Comparison of ENCODE assay signal across 8 mouse cellular contexts in genomic region chr12:28831066-28831733, GRCm38 (mm10).
DNase-seq lines count a peak whose midpoint lies in the region; ATAC-seq and TF ChIP-seq lines count a peak whose summit lies in the region.

No protein-coding gene starts in this region.

- H3K4me3 ChIP-seq in thymus, adult 2 months (ENCODE audit: control insufficient read depth, insufficient read depth, low read length), result no peak overlapping the region
- no peak overlapping the region for H3K4me3 ChIP-seq in kidney, embryonic 16.5 days (ENCODE audit: low read length)
- no peak overlapping the region for H3K4me3 ChIP-seq in liver, postnatal 0 days (ENCODE audit: low read depth, low read length)

- peaks cover 26% of the 10 kb centered on the region for H3K4me1 ChIP-seq in thymus, adult 2 months (replicated peaks; ENCODE audit: control insufficient read depth, insufficient read depth, low read length)
- no peaks in the 10 kb centered on the region for H3K4me1 ChIP-seq in kidney, embryonic 16.5 days (ENCODE audit: insufficient read depth, low read length)
- no peaks in the 10 kb centered on the region; the same call in 1 of the 2 replicates for H3K4me1 ChIP-seq in liver, postnatal 0 days (ENCODE audit: insufficient read depth)

- 85% methylated on average over 7 of the region's 7 CpGs for WGBS in thymus, adult 2 months
- WGBS in kidney, embryonic 16.5 days, result 36% methylated on average over 7 of the region's 7 CpGs
- 46% methylated on average over 7 of the region's 7 CpGs for WGBS in liver, postnatal 0 days (ENCODE audit: insufficient replicate concordance)

- no peaks in the 10 kb centered on the region for H3K36me3 ChIP-seq in thymus, adult 2 months (ENCODE audit: control insufficient read depth, insufficient read depth, low read length)
- H3K36me3 ChIP-seq in kidney, embryonic 16.5 days (ENCODE audit: insufficient read depth, low read length), result no peaks in the 10 kb centered on the region
- 0 out of 2 replicates have a peak, but pooled peaks cover 5% of the 10 kb centered on the region for H3K36me3 ChIP-seq in liver, postnatal 0 days (replicated peaks; ENCODE audit: insufficient read depth, low read length)

- TF ChIP-seq EP300 in liver, postnatal 0 days (IDR thresholded peaks at IDR 0.05; ENCODE audit: low read depth), result no peak

- no peak for TF ChIP-seq POLR2A in thymus, adult 2 months (IDR thresholded peaks at IDR 0.05; ENCODE audit: control insufficient read depth, extremely low read depth, insufficient read depth, low read length, poor library complexity)
- no peak for TF ChIP-seq POLR2A in brain, embryonic 14.5 days (IDR thresholded peaks at IDR 0.05; ENCODE audit: borderline replicate concordance, extremely low read depth, insufficient read depth, insufficient read length, poor library complexity, severe bottlenecking)

- no peak overlapping the region for H3K27ac ChIP-seq in thymus, adult 2 months (ENCODE audit: control insufficient read depth, insufficient read depth, low read length)
- no peak overlapping the region for H3K27ac ChIP-seq in kidney, embryonic 16.5 days (ENCODE audit: low read length)
- H3K27ac ChIP-seq in liver, postnatal 0 days (ENCODE audit: low read depth), result no peak overlapping the region

- H3K9me3 ChIP-seq in kidney, embryonic 16.5 days (ENCODE audit: low read length), result no peaks in the 10 kb centered on the region
- H3K9me3 ChIP-seq in liver, postnatal 0 days (ENCODE audit: low read length), result no peaks in the 10 kb centered on the region

- H3K4me2 ChIP-seq in kidney, embryonic 16.5 days (replicated peaks; ENCODE audit: low read depth, low read length), result no peak overlapping the region
- H3K4me2 ChIP-seq in liver, postnatal 0 days (ENCODE audit: low read depth, low read length), result no peak overlapping the region

- no peaks in the 10 kb centered on the region for H3K27me3 ChIP-seq in thymus, adult 2 months (ENCODE audit: control insufficient read depth, insufficient read depth, low read length)
- H3K27me3 ChIP-seq in kidney, embryonic 16.5 days (ENCODE audit: insufficient read depth, low read length), result no peaks in the 10 kb centered on the region
- no peaks in the 10 kb centered on the region for H3K27me3 ChIP-seq in liver, postnatal 0 days (ENCODE audit: insufficient read depth, low read length)

- no peak for TF ChIP-seq CTCF in thymus, adult 2 months (IDR thresholded peaks at IDR 0.05; ENCODE audit: borderline replicate concordance, control insufficient read depth, extremely low read depth, insufficient read depth, low read length, poor library complexity)
- TF ChIP-seq CTCF in brain, embryonic 14.5 days (IDR thresholded peaks at IDR 0.05; ENCODE audit: borderline replicate concordance, extremely low read depth, insufficient read depth, insufficient read length), result peak; percentile 58; the same call in 1 of the 2 replicates
- peak; percentile 72 for TF ChIP-seq CTCF in liver, postnatal 0 days (IDR thresholded peaks at IDR 0.05; ENCODE audit: low read depth)

- DNase-seq in thymus, adult 2 months, result peak; percentile 55
- DNase-seq in thymus, adult 18-20 months, result no peak
- DNase-seq in brain, embryonic 14.5 days (ENCODE audit: low read depth), result peak; percentile 72
- DNase-seq in frontal cortex, postnatal 25 days (ENCODE audit: low spot score in 2 of 2), result peak; percentile 37 to 60
- DNase-seq in liver, postnatal 0 days, result peak; percentile 58
- DNase-seq in right cerebral cortex, postnatal 10 days (ENCODE audit: low spot score in 2 of 2), result peak; percentile 62 to 75

- H3K9ac ChIP-seq in kidney, embryonic 16.5 days (replicated peaks; ENCODE audit: low read length), result no peak overlapping the region
- H3K9ac ChIP-seq in liver, postnatal 0 days (replicated peaks), result no peak overlapping the region

- ATAC-seq in kidney, embryonic 16.5 days (ENCODE audit: low FRiP score, low TSS enrichment), result peak; percentile 88; the same call in 1 of the 2 replicates
- no peak; the same call in 1 of the 2 replicates for ATAC-seq in liver, postnatal 0 days
- ATAC-seq in erythroblast, adult 5-6 weeks (replicated peaks; ENCODE audit: low FRiP score, poor library complexity, severe bottlenecking), result no peak

Comparison
In these comparisons a context has a peak if more than half of its experiments do, and no peak if none do; other contexts are left out.
1. DNase-seq: peak in thymus, adult 2 months (single experiment), brain, embryonic 14.5 days (single experiment), frontal cortex, postnatal 25 days (2 of 2), liver, postnatal 0 days (single experiment) and right cerebral cortex, postnatal 10 days (2 of 2); none in thymus, adult 18-20 months (0 of 2).